Mouse (Mus musculus): Measurements from ENCODE around the gene Stard13. TPM values are rescaled to one million over a fixed set of nuclear protein-coding genes. Genes with fewer than 3 reads are reported as not detected.

Gene Stard13
- polyA plus RNA-seq, 1 experiment from 2014 or later = 10.9 TPM

GRCm38 (mm10) chr5:151247115-151247875, 13.7 kb upstream of the Stard13 start:
- H3K4me1 ChIP-seq = peaks cover 12% of the 10 kb centered on the region
- no peaks in the 10 kb centered on the region for H3K27me3 ChIP-seq
- H3K27ac ChIP-seq = no peak overlapping the region
- no peak overlapping the region for H3K4me3 ChIP-seq
- H3K36me3 ChIP-seq = no peaks in the 10 kb centered on the region
- 21% methylated on average over 11 of the region's 11 CpGs for WGBS
- no peak overlapping the region for H3K9ac ChIP-seq
- H3K9me3 ChIP-seq = no peaks in the 10 kb centered on the region
- H3K4me2 ChIP-seq (replicated peaks) = no peak overlapping the region
- ATAC-seq (ENCODE audit: low FRiP score, low read depth) = no peak

- Histone ChIP-seq H3K9me3 (no peaks in the 10 kb centered on the region), H3K27ac (no peak overlapping the region), H3K36me3 (no peaks in the 10 kb centered on the region), H3K4me3 (no peak overlapping the region), H3K27me3 (no peaks in the 10 kb centered on the region), H3K4me1 (peaks cover 12% of the 10 kb centered on the region), H3K4me2 (replicated peaks) (no peak overlapping the region), H3K9ac (no peak overlapping the region)
- no peak for ATAC-seq (ENCODE audit: low FRiP score, low read depth)
- WGBS = 86% methylated on average over 2 of the region's 2 CpGs
Measured at GRCm38 (mm10) chr5:151246287-151246686, 12.7 kb upstream of the Stard13 start.

- H3K4me1 ChIP-seq = peaks cover 12% of the 10 kb centered on the region
- H3K27me3 ChIP-seq = no peaks in the 10 kb centered on the region
- WGBS = 78% methylated on average over 5 of the region's 5 CpGs
- H3K36me3 ChIP-seq = no peaks in the 10 kb centered on the region
- H3K4me3 ChIP-seq = no peak overlapping the region
- ATAC-seq (ENCODE audit: low FRiP score, low read depth) = no peak
- no peak overlapping the region for H3K27ac ChIP-seq
- H3K9me3 ChIP-seq = no peaks in the 10 kb centered on the region
- H3K4me2 ChIP-seq (replicated peaks) = no peak overlapping the region
- H3K9ac ChIP-seq = no peak overlapping the region
Measured at GRCm38 (mm10) chr5:151245571-151245970, 11.9 kb upstream of the Stard13 start.

- Histone ChIP-seq H3K4me3 (no peak overlapping the region), H3K9me3 (no peaks in the 10 kb centered on the region), H3K36me3 (no peaks in the 10 kb centered on the region), H3K4me2 (replicated peaks) (no peak overlapping the region), H3K27ac (no peak overlapping the region), H3K4me1 (0 out of 2 replicates have a peak, but pooled peaks cover 2% of the 10 kb centered on the region), H3K9ac (no peak overlapping the region), H3K27me3 (peaks cover 14% of the 10 kb centered on the region)
- ATAC-seq (ENCODE audit: low FRiP score, low read depth) = no peak
- WGBS = 80% methylated on average over 9 of the region's 9 CpGs
Measured at GRCm38 (mm10) chr5:151238730-151239129, 5.1 kb upstream of the Stard13 start.

- peaks cover 27% of the 10 kb centered on the region for H3K27me3 ChIP-seq
- H3K36me3 ChIP-seq = no peaks in the 10 kb centered on the region
- H3K9ac ChIP-seq = no peak overlapping the region
- 86% methylated on average over 5 of the region's 5 CpGs for WGBS
- peaks cover 14% of the 10 kb centered on the region for H3K4me1 ChIP-seq
- no peaks in the 10 kb centered on the region for H3K9me3 ChIP-seq
- H3K27ac ChIP-seq = no peak overlapping the region
- no peak for ATAC-seq (ENCODE audit: low FRiP score, low read depth)
- H3K4me3 ChIP-seq = no peak overlapping the region
- no peak overlapping the region for H3K4me2 ChIP-seq (replicated peaks)
Measured at GRCm38 (mm10) chr5:151236411-151236810, 2.8 kb upstream of the Stard13 start.

- H3K9ac ChIP-seq = peak overlapping the region; percentile 74; the same call in 1 of the 2 replicates
- 25% methylated on average over 10 of the region's 13 CpGs for WGBS
Measured at GRCm38 (mm10) chr5:151232576-151233299, 898 bp downstream of the Stard13 start.

GRCm38 (mm10) chr5:151231861-151232260, 1.8 kb downstream of the Stard13 start:
- peaks cover 27% of the 10 kb centered on the region for H3K27me3 ChIP-seq
- no peak overlapping the region for H3K27ac ChIP-seq
- no peaks in the 10 kb centered on the region for H3K9me3 ChIP-seq
- no peak overlapping the region for H3K9ac ChIP-seq
- no peaks in the 10 kb centered on the region for H3K36me3 ChIP-seq
- WGBS = 86% methylated on average over 7 of the region's 7 CpGs
- ATAC-seq (ENCODE audit: low FRiP score, low read depth) = no peak
- peaks cover 14% of the 10 kb centered on the region for H3K4me1 ChIP-seq
- H3K4me2 ChIP-seq (replicated peaks) = no peak overlapping the region; the same call in 1 of the 2 replicates
- no peak overlapping the region for H3K4me3 ChIP-seq

More at GRCm38 (mm10) chr5:151232576-151233299, 898 bp downstream of the Stard13 start:
- Histone ChIP-seq H3K9me3 (no peaks in the 10 kb centered on the region), H3K27ac (no peak overlapping the region), H3K4me2 (replicated peaks) (peak overlapping the region; percentile 97), H3K4me1 (peaks cover 14% of the 10 kb centered on the region), H3K36me3 (no peaks in the 10 kb centered on the region), H3K27me3 (peaks cover 27% of the 10 kb centered on the region), H3K4me3 (peak overlapping the region; percentile 59)
- no peak for ATAC-seq (ENCODE audit: low FRiP score, low read depth)

GRCm38 (mm10) chr5:151231411-151231810, 2.2 kb downstream of the Stard13 start:
- H3K9ac ChIP-seq = no peak overlapping the region
- no peak overlapping the region for H3K4me2 ChIP-seq (replicated peaks)
- H3K9me3 ChIP-seq = no peaks in the 10 kb centered on the region
- peaks cover 14% of the 10 kb centered on the region for H3K4me1 ChIP-seq
- ATAC-seq (ENCODE audit: low FRiP score, low read depth) = no peak
- WGBS = 71% methylated on average over 4 of the region's 4 CpGs
- no peak overlapping the region for H3K4me3 ChIP-seq
- peaks cover 27% of the 10 kb centered on the region for H3K27me3 ChIP-seq
- no peaks in the 10 kb centered on the region for H3K36me3 ChIP-seq
- H3K27ac ChIP-seq = no peak overlapping the region

GRCm38 (mm10) chr5:151230427-151230826, 3.2 kb downstream of the Stard13 start:
- ATAC-seq (ENCODE audit: low FRiP score, low read depth) = no peak
- no peak overlapping the region for H3K27ac ChIP-seq
- H3K4me1 ChIP-seq = peaks cover 14% of the 10 kb centered on the region
- H3K4me2 ChIP-seq (replicated peaks) = no peak overlapping the region
- H3K9me3 ChIP-seq = no peaks in the 10 kb centered on the region
- WGBS = 81% methylated on average over 4 of the region's 4 CpGs
- H3K36me3 ChIP-seq = no peaks in the 10 kb centered on the region
- no peak overlapping the region for H3K4me3 ChIP-seq
- peaks cover 25% of the 10 kb centered on the region for H3K27me3 ChIP-seq
- H3K9ac ChIP-seq = no peak overlapping the region

- Histone ChIP-seq H3K4me3 (no peak overlapping the region), H3K36me3 (no peaks in the 10 kb centered on the region), H3K4me2 (replicated peaks) (no peak overlapping the region), H3K27me3 (peaks cover 13% of the 10 kb centered on the region), H3K4me1 (peaks cover 12% of the 10 kb centered on the region), H3K9ac (no peak overlapping the region), H3K9me3 (no peaks in the 10 kb centered on the region), H3K27ac (no peak overlapping the region)
- WGBS = 72% methylated on average over 13 of the region's 13 CpGs
- ATAC-seq (ENCODE audit: low FRiP score, low read depth) = no peak
Measured at GRCm38 (mm10) chr5:151228367-151229005, 5.2 kb downstream of the Stard13 start.

- no peaks in the 10 kb centered on the region for H3K36me3 ChIP-seq
- no peak for ATAC-seq (ENCODE audit: low FRiP score, low read depth)
- no peak overlapping the region for H3K9ac ChIP-seq
- WGBS = 45% methylated on average over 4 of the region's 4 CpGs
- H3K9me3 ChIP-seq = no peaks in the 10 kb centered on the region
- no peaks in the 10 kb centered on the region for H3K27me3 ChIP-seq
- H3K4me2 ChIP-seq (replicated peaks) = no peak overlapping the region
- H3K4me1 ChIP-seq = peaks cover 7% of the 10 kb centered on the region
- no peak overlapping the region for H3K27ac ChIP-seq
- no peak overlapping the region for H3K4me3 ChIP-seq
Measured at GRCm38 (mm10) chr5:151223696-151224366, 9.8 kb downstream of the Stard13 start.

- H3K9ac ChIP-seq = no peak overlapping the region
- WGBS = 89% methylated on average over 1 of the region's 1 CpGs
- no peak overlapping the region for H3K27ac ChIP-seq
- no peaks in the 10 kb centered on the region for H3K27me3 ChIP-seq
- H3K4me2 ChIP-seq (replicated peaks) = no peak overlapping the region
- ATAC-seq (ENCODE audit: low FRiP score, low read depth) = no peak
- no peaks in the 10 kb centered on the region for H3K9me3 ChIP-seq
- H3K4me3 ChIP-seq = no peak overlapping the region
- H3K4me1 ChIP-seq = peaks cover 11% of the 10 kb centered on the region
- H3K36me3 ChIP-seq = no peaks in the 10 kb centered on the region
Measured at GRCm38 (mm10) chr5:151222791-151223190, 10.8 kb downstream of the Stard13 start.
